Mouse (Mus musculus) ES-Bruce4 (cell line): ENCODE measurements around the gene Tldc1.

Experiments
- CTCF ChIP-seq: IDR thresholded peaks from one replicate; pipeline ENCODE4 v1.8.1; 2011; ENCODE audit warnings: low read depth, low read length
- POLR2A ChIP-seq: IDR thresholded peaks from one replicate; pipeline ENCODE4 v1.8.1; 2011; ENCODE audit warnings: low read length; ENCODE audit not compliant: insufficient read depth

- TF ChIP-seq POLR2A (no peak), CTCF (no peak)
These were observed 16.5 kb upstream of the Tldc1 start for GRCm38 (mm10) chr8:119794689-119795088.
